Mouse (Mus musculus) bone marrow macrophage, adult 2 months (primary cell): ENCODE results near the gene Ackr4.

Source experiments
- CTCF ChIP-seq: IDR thresholded peaks from 2 replicates; pipeline ENCODE4 v1.5.1; 2012; ENCODE audit warnings: low read depth, mild to moderate bottlenecking, low read length, moderate library complexity
- POLR2A ChIP-seq: IDR thresholded peaks from 2 replicates; pipeline ENCODE4 v1.6.1; 2012; ENCODE audit warnings: mild to moderate bottlenecking, low read depth, low read length, borderline replicate concordance

DNA sequence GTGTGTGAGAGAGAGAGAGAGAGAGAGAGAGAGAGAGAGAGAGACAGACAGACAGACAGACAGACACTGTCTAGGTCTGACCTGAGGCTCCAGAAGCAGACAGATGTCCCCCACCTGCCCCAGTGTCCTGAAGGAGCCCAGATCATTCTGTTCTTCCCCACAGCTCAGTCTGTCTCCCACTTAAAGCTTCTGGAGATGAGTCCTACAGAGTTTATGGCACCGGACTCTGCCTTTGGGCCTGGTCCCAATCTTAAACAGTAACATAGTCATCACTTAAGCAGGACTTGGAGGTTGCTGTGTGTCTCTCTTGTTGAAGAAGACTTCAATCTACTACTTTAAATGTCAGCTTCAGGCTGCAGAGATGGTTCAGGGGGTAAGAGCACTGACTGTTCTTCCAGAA, 48.0 kb downstream of the Ackr4 start:
- TF ChIP-seq POLR2A (no peak), CTCF (no peak)
